In genomic region chr14:25486220-25486619, GRCm38 (mm10) we compare ENCODE assay signal across 16 mouse cellular contexts. TPM values are rescaled to one million over a fixed set of nuclear protein-coding genes. Genes with fewer than 3 reads are reported as not detected.
DNase-seq lines count a peak whose midpoint lies in the region; ATAC-seq and TF ChIP-seq lines count a peak whose summit lies in the region.
"Had no signal": no experiment of that assay in that cellular context is flagged by ENCODE, and none has a peak within 500 bp of the region (broad histone marks: within the 10 kb centered on the region; RNA-seq: fewer than 3 reads in every experiment).

No protein-coding gene starts in this region.

- H3K9me3 ChIP-seq in heart, embryonic 12.5 days (replicated peaks) = no peaks in the 10 kb centered on the region
- no peaks in the 10 kb centered on the region for H3K9me3 ChIP-seq in kidney, postnatal 0 days (replicated peaks; ENCODE audit: low read length)
- H3K9me3 ChIP-seq in CH12.LX (replicated peaks; ENCODE audit: low read length) = no peaks in the 10 kb centered on the region
- H3K9me3 ChIP-seq in heart, embryonic 16.5 days (replicated peaks; ENCODE audit: control insufficient read depth, low read length) = no peaks in the 10 kb centered on the region
- no peaks in the 10 kb centered on the region for H3K9me3 ChIP-seq in lung, postnatal 0 days (ENCODE audit: low read length)
- H3K9me3 ChIP-seq: embryonic facial prominence, embryonic 13.5 days had no signal

- 71% methylated on average over 2 of the region's 2 CpGs for WGBS in heart, embryonic 12.5 days
- WGBS in kidney, postnatal 0 days = 78% methylated on average over 2 of the region's 2 CpGs
- 64% methylated on average over 2 of the region's 2 CpGs for WGBS in heart, embryonic 16.5 days
- 84% methylated on average over 2 of the region's 2 CpGs for WGBS in lung, postnatal 0 days

- no peak overlapping the region for H3K4me2 ChIP-seq in heart, embryonic 12.5 days
- H3K4me2 ChIP-seq in kidney, postnatal 0 days (ENCODE audit: low read length) = no peak overlapping the region
- H3K4me2 ChIP-seq in CH12.LX (ENCODE audit: insufficient read depth, low read depth, poor library complexity, severe bottlenecking) = no peak overlapping the region
- no peak overlapping the region for H3K4me2 ChIP-seq in heart, embryonic 16.5 days (ENCODE audit: low read depth, low read length)
- H3K4me2 ChIP-seq in lung, postnatal 0 days (replicated peaks; ENCODE audit: low read depth, low read length) = no peak overlapping the region
- H3K4me2 ChIP-seq: embryonic facial prominence, embryonic 13.5 days; lung, embryonic 14.5 days had no signal

- no peak overlapping the region for H3K4me3 ChIP-seq in heart, embryonic 12.5 days
- H3K4me3 ChIP-seq in kidney, postnatal 0 days (replicated peaks; ENCODE audit: low read depth, low read length) = no peak overlapping the region
- H3K4me3 ChIP-seq in CH12.LX (replicated peaks in 1 of 3; ENCODE audit: low read depth in 2 of 3, low read length in 2 of 3, poor library complexity in 1 of 3) = peak overlapping the region in 1 of 3 experiments; percentile 10
- no peak overlapping the region for H3K4me3 ChIP-seq in heart, embryonic 16.5 days (ENCODE audit: low read length)
- no peak overlapping the region for H3K4me3 ChIP-seq in lung, postnatal 0 days (ENCODE audit: low read depth, low read length)
- H3K4me3 ChIP-seq: embryonic facial prominence, embryonic 13.5 days had no signal

- dilution Hi-C loops in CH12.LX (cut with MboI; ENCODE audit: extremely low pct_ligation_motif_present, extremely low pct_unique_long_range_greater_than_20kb, low sequenced_read_pairs) = no loop called here

- no peak for TF ChIP-seq RAD21 in CH12.LX (IDR thresholded peaks at IDR 0.05; ENCODE audit: low read depth, low read length)

- peaks cover 99% of the 10 kb centered on the region for H3K4me1 ChIP-seq in heart, embryonic 12.5 days (replicated peaks)
- peaks cover 61% of the 10 kb centered on the region for H3K4me1 ChIP-seq in kidney, postnatal 0 days (replicated peaks; ENCODE audit: insufficient read depth, low read length)
- peaks cover 60 to 99% of the 10 kb centered on the region in 2 experiments for H3K4me1 ChIP-seq in CH12.LX (ENCODE audit: control insufficient read depth in 1 of 2, insufficient read depth in 2 of 2)
- H3K4me1 ChIP-seq in heart, embryonic 16.5 days (ENCODE audit: control insufficient read depth, insufficient read depth, low read length) = peaks cover 91% of the 10 kb centered on the region
- H3K4me1 ChIP-seq in lung, postnatal 0 days (ENCODE audit: insufficient read depth, low read depth, low read length) = peaks cover 50% of the 10 kb centered on the region

- DNase-seq in heart, postnatal 14 days = no peak
- DNase-seq in kidney, postnatal 0 days (ENCODE audit: low spot score) = no peak
- DNase-seq in kidney, adult 9 months = no peak
- no peak for DNase-seq in CH12.LX (ENCODE audit: extremely low read depth)
- no peak for DNase-seq in lung, postnatal 0 days (ENCODE audit: low spot score)
- DNase-seq: forebrain, postnatal 0 days; kidney, adult 11 months; kidney, postnatal 36 days; layer of hippocampus, adult 9-11 months; lung, embryonic 14.5 days; right cerebral cortex, postnatal 14 days; thymus, postnatal 14 days had no signal

- in situ Hi-C loops in CH12.LX (cut with MboI; ENCODE audit: low pct_ligation_motif_present, low pct_unique_long_range_greater_than_20kb, low sequenced_read_pairs) = no loop called here

- no peaks in the 10 kb centered on the region for H3K27me3 ChIP-seq in heart, embryonic 12.5 days (replicated peaks)
- no peaks in the 10 kb centered on the region for H3K27me3 ChIP-seq in kidney, postnatal 0 days (ENCODE audit: insufficient read depth, low read length)
- no peaks in the 10 kb centered on the region for H3K27me3 ChIP-seq in CH12.LX (replicated peaks)
- H3K27me3 ChIP-seq in heart, embryonic 16.5 days (ENCODE audit: control insufficient read depth, insufficient read depth, low read length) = no peaks in the 10 kb centered on the region
- H3K27me3 ChIP-seq in lung, postnatal 0 days (replicated peaks; ENCODE audit: insufficient read depth, low read length) = no peaks in the 10 kb centered on the region
- H3K27me3 ChIP-seq: embryonic facial prominence, embryonic 13.5 days had no signal

- H3K79me2 ChIP-seq in CH12.LX (replicated peaks; ENCODE audit: control insufficient read depth, extremely low read depth, insufficient read depth, poor library complexity, severe bottlenecking) = peaks cover 56% of the 10 kb centered on the region

- intact Hi-C loops in heart, postnatal 14 days (cut with DNase I) = no loop called here

- no peaks in the 10 kb centered on the region; the same call in 1 of the 2 replicates for H3K36me3 ChIP-seq in heart, embryonic 12.5 days
- no peaks in the 10 kb centered on the region for H3K36me3 ChIP-seq in kidney, postnatal 0 days (ENCODE audit: insufficient read depth, low read length)
- peaks cover 0 to 4% of the 10 kb centered on the region in 2 experiments for H3K36me3 ChIP-seq in CH12.LX (replicated peaks in 1 of 2; ENCODE audit: control insufficient read depth in 1 of 2, insufficient read depth in 1 of 2, low read length in 1 of 2)
- H3K36me3 ChIP-seq in heart, embryonic 16.5 days (ENCODE audit: control insufficient read depth, insufficient read depth) = no peaks in the 10 kb centered on the region
- no peaks in the 10 kb centered on the region for H3K36me3 ChIP-seq in lung, postnatal 0 days (ENCODE audit: insufficient read depth, low read length)
- H3K36me3 ChIP-seq: embryonic facial prominence, embryonic 13.5 days; G1E had no signal

- peak overlapping the region; percentile 61 for H3K9ac ChIP-seq in heart, embryonic 12.5 days
- H3K9ac ChIP-seq in kidney, postnatal 0 days (ENCODE audit: low read depth, low read length) = no peak overlapping the region
- H3K9ac ChIP-seq in CH12.LX (ENCODE audit: insufficient read depth, low read depth) = no peak overlapping the region
- H3K9ac ChIP-seq in heart, embryonic 16.5 days (ENCODE audit: low read length) = peak overlapping the region; percentile 47
- H3K9ac ChIP-seq in lung, postnatal 0 days (replicated peaks; ENCODE audit: low read depth) = no peak overlapping the region
- H3K9ac ChIP-seq: embryonic facial prominence, embryonic 13.5 days; forebrain, postnatal 0 days; lung, embryonic 14.5 days had no signal

- TF ChIP-seq POLR2A in CH12.LX (IDR thresholded peaks at IDR 0.05; ENCODE audit: low read depth, low read length) = no peak

- no peak for ATAC-seq in heart, embryonic 12.5 days (ENCODE audit: insufficient number of reproducible peaks, low FRiP score)
- no peak for ATAC-seq in kidney, postnatal 0 days (replicated peaks; ENCODE audit: low FRiP score, low read depth)
- ATAC-seq in heart, embryonic 16.5 days (replicated peaks; ENCODE audit: extremely low read depth, insufficient read depth, low FRiP score) = no peak
- ATAC-seq in lung, postnatal 0 days = no peak
- ATAC-seq: forebrain, postnatal 0 days had no signal

- TF ChIP-seq CTCF in kidney, postnatal 0 days (IDR thresholded peaks at IDR 0.05; ENCODE audit: low read depth) = no peak
- TF ChIP-seq CTCF in CH12.LX (conservative IDR thresholded peaks at IDR 0.05 in 1 of 2, IDR thresholded peaks at IDR 0.05 in 1 of 2; ENCODE audit: low read depth in 2 of 2, low read length in 2 of 2) = no peak
- TF ChIP-seq CTCF in lung, postnatal 0 days (IDR thresholded peaks at IDR 0.05) = no peak

- H3K27ac ChIP-seq in heart, embryonic 12.5 days (ENCODE audit: poor library complexity, severe bottlenecking) = peak overlapping the region; percentile 96
- 0 out of 2 replicates have a peak overlapping the region, but pooled peaks have one; percentile 78 for H3K27ac ChIP-seq in kidney, postnatal 0 days
- H3K27ac ChIP-seq in CH12.LX (ENCODE audit: insufficient read depth, low read depth) = peak overlapping the region; percentile 100
- peak overlapping the region; percentile 92 for H3K27ac ChIP-seq in heart, embryonic 16.5 days (ENCODE audit: low read length)
- H3K27ac ChIP-seq in lung, postnatal 0 days (ENCODE audit: low read length) = no peak overlapping the region
- H3K27ac ChIP-seq: embryonic facial prominence, embryonic 13.5 days had no signal

- TF ChIP-seq EP300 in CH12.LX (IDR thresholded peaks at IDR 0.05; ENCODE audit: low read length) = no peak
- TF ChIP-seq EP300 in lung, postnatal 0 days (IDR thresholded peaks at IDR 0.05) = no peak

TF ChIP-seq in CH12.LX, 34 proteins besides CTCF, POLR2A, EP300 and RAD21:
- TF ChIP-seq NRF1 (IDR thresholded peaks at IDR 0.05; ENCODE audit: low read depth, low read length) (no peak), TBP (conservative IDR thresholded peaks at IDR 0.05; ENCODE audit: low read depth, low read length) (no peak), RCOR1 (conservative IDR thresholded peaks at IDR 0.05; ENCODE audit: low read depth, low read length) (no peak), MAFK (IDR thresholded peaks at IDR 0.05; ENCODE audit: insufficient replicate concordance, low read length) (no peak)

RNA-seq across cellular contexts. Expression of gene Zmiz1, which starts 27.2 kb away (rescaled TPM):
- polyA plus RNA-seq in heart, embryonic 12.5 days (2016; fragmentation: Nextera tagmentation; extraction: Ambion mirVana) = 34.2 and 41.4 TPM in 2 replicates
- total RNA-seq in heart, postnatal 14 days (2021) = 10 to 100 TPM; 53.9 to 59.4 TPM
- polyA plus RNA-seq in kidney, postnatal 0 days (2015; fragmentation: Nextera tagmentation; extraction: Ambion mirVana) = 25.0 and 26.6 TPM in 2 replicates
- total RNA-seq in CH12.LX (2012; rRNA removed) = 9.6 and 11.1 TPM in 2 replicates
- 2.0 and 3.7 TPM in 2 replicates for total RNA-seq in CH12.LX (2014; rRNA removed)
- polyA plus RNA-seq in CH12.LX (2012; ENCODE audit: insufficient read length, low read depth) = 31.9 and 45.8 TPM in 2 replicates
- polyA plus RNA-seq in heart, embryonic 16.5 days (2015; fragmentation: Nextera tagmentation; extraction: Ambion mirVana) = 20.6 and 22.6 TPM in 2 replicates
- polyA plus RNA-seq in lung, postnatal 0 days (2015; fragmentation: Nextera tagmentation; extraction: Ambion mirVana) = 18.0 and 20.2 TPM in 2 replicates

Comparison
In these comparisons a context has a peak if more than half of its experiments do, and no peak if none do; other contexts are left out.
1. H3K9ac ChIP-seq: peak in heart, embryonic 12.5 days (single experiment) and heart, embryonic 16.5 days (single experiment); none in kidney, postnatal 0 days (single experiment), CH12.LX (single experiment) and lung, postnatal 0 days (single experiment).